Mouse (Mus musculus) 416B (cell line): ENCODE data around the gene Ppef2.
A peak's percentile ranks its signal among the peaks of the same experiment; 100 is the strongest.

Source experiments
- DNase-seq: peaks from one replicate; pipeline ENCODE4 v3.0.0; 2011; ENCODE audit warnings: low read depth

The Ppef2 gene

DNA sequence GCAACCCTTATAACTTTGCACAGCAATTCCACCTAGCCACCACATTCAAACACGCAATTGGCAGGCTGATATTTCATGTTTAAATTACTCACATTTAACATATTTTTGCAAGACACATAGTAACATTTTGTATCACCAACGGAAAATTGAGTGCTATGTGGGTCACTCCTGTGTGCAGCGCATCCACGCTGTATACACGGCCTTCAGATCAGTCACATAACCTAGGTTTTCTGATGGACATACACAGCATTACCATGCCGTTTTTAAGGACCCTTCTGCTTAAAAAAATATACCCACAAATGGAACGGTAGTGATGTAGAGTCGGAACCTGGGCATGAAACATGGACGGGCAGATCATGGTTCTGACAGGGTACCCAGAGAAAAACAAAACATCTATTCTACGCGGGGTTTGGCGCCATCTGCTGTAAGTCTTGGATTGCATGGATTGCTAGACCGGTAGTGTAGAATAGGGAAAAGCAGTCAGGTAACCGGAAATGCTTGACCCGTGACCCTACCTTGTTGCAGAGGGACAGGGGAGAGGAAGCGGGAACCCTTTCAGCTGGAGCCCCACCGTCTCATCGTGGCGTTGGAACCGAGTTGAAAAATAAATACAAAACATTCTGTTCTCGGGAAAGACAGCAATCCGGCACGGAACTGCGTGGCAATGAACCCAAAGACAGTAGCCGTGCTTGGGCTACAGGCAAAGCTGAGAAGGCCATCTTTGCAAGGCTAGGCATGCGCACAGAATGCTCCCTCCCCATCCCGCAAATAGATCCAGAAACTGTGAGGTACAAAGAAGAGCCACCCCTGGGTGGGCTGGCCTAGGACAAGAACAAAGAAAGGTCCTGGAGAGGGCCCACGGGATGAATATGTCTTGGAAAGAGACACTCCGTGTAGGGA is 16.5 kb downstream of the Ppef2 start:
- DNase-seq, result peak; percentile 44

DNA sequence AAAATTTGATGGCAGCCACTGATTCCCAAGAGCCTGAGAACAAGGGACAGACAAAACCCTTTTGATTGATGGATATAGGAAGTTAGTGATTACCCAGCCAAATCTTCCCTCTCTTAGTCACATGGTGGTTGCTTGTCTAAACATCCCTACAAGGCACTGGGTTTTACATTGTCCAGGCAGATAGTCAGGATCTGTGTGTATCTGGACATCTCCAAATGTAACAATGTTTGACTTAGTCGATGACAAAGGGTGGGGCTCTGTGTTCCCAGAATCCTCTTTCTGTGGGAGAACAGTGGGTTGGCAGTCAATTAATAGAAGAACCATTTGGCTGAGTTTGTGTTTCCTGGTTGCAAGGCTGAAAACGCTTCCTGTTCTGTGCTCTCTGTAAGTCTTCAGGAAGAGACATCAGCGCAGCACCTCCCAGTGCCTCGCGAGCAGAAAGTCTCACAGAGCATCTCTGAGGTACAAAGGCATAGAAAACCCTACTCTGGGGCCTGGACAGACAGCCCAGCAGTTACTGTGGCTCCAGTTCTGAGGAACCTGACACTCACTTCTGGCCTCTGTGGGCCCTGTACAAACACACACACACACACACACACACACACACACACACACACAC is 21.0 kb downstream of the Ppef2 start:
- DNase-seq, result no peak

DNA sequence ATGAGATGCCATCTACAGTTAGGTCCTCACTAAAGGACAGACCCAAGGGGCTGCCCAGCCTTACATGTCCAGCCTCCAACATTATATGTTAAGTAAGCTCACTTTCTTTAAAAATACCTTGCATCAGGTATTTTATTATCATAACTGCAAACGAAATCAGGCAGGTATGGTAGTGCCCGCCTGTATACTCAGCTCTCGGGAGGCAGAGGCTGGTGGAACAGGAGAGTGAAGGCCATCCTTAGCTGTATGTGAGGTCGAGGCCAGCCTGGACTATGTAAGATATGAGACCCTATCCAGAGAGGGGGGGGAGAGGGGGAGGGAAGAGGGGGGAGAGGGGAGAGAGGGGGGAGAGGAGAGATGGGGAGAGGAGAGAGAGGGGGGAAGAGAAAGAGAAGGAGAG is 22.7 kb downstream of the Ppef2 start:
- no peak for DNase-seq

DNA sequence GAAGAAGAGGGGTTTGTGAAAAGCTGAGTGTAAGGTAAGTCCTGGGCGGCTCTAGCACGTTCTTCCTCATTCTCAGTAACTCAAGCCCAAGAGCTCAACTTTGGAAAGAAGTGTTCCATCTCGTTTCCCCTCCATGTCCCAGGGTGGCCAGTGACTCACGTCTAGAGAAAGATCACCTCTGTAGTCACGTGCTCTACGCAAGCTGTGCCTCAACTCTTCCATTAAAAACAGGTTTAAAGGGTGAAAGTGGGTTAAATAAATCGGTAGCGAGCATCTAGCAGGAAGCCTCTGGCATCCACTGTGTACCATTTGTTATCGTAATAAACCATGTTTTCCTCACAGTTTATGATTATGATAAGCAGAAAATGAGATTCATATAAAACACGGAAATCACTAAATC is 24.2 kb downstream of the Ppef2 start:
- DNase-seq, result no peak

DNA sequence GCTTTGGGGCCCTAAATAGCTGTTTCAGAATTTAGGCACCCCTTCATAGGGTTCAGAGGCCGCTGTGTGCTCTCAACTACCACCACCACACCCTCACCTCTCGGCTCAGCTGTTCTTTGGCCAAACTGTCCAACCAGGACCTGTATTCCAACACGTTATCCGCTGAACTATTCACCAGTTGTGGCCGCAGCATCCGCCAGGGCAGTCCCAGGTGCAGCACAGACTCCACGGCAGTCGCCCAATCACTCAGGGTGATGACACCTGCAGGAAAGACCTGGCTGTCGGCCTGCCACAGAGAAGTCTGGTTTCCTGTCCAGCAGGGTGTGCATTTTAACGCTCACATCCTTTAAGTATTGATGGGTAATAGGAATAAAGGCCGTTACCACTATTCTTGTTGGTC is 25.8 kb downstream of the Ppef2 start:
- no peak for DNase-seq

DNA sequence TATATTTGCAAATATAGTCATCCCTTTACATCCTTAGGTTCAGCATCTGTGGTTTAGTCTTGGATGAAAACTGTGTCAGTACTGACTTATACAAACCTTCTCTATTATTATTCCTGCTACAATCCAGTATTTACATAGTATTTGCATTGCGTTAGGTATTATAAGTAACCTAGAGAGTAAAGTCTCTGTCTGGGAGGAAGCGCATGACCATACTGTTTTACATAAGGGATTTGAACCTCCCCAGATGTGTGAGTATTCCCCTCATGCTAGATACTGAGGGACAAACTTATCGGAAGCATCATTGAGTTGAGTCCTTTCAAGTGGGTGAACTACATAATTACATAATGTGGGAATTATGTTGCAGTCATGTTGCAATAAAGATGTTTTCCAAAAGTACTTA is 26.6 kb downstream of the Ppef2 start:
- no peak for DNase-seq

DNA sequence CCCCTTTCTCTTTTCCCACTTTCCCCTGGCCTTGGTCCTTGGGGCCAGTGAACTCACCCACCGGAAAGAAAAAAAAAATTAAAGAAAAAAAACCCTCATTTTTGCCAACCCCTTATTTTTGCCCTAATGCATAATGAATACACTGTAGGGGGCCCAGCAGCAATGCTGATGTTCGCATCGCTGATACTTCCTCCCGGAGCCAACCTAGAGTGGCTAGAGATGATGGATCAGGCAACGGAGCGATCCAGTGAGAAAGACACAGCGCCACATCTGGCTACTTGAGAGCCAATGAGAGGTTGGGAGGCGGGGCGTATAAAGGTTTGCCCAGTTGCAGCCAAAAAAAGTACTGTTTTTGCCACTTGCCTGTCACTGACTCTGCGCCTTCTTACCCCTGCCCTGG is 27.3 kb downstream of the Ppef2 start:
- DNase-seq, result no peak

DNA sequence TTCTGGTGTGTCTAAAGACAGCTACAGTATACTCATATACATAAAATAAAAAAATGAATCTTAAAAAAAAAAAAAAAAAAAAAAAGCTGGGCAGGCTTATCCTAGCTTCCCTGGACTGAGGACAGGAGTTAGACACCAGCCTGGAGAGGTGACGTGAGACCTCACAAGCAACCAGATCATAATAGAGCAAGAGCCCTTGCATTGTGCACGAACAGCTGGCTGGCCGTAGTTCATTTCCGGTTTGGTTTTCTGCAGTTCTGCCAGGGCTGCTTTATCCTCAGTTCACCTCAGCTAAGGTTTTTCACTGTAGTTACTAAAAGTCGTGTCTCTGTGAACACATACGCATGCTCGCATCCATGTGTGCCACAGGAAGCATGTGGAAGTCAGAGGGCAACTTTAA is 28.3 kb downstream of the Ppef2 start:
- peak; percentile 37 for DNase-seq

DNA sequence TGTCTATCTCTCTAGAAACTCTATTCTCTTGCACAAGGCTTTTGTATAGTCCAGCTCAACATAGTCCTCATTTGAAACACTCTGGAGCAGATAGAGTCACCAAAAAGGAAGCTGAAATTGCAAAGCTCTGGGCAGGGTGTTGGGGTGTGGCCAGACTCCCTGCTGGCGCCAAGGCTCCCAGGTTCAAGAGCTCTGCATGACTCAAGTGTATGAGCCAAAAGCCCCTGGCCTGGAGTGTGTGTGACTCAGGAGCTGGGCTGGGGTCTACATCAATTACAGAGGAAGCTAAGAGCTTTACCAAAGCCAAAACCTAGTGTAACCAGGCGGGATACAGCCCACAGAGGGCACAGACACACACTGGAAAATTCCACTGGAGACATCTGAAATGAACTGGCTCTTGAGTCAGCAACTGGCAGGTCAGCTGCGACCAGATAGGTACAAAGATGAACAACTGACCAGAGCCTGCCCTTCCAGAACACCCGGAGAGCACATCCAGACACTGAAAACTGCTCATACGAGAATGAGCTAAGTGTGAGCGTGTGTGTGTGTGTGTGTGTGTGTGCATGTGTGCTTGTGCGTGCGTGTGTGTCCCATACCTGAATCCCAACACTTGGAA is 35.7 kb downstream of the Ppef2 start:
- no peak for DNase-seq

DNA sequence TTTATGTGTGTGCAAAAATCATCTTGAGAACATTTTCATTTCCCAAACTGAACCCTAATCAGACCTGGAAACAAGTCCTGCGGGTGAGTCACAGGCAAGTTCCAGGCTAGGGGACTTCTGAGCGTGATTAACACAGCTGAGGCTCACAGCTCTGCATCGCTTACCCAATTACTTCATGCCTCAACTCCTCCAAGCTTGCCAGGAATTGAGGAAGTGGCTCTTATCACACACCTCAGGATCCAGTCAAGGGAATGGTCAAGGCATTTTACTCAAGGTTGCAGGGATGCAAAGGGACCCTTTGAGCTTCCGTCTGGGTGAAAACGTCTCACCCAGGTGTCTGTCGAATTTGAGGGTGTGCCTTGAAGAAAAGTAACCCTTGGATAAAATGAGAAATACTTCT is 36.3 kb downstream of the Ppef2 start:
- DNase-seq, result peak; percentile 26

DNA sequence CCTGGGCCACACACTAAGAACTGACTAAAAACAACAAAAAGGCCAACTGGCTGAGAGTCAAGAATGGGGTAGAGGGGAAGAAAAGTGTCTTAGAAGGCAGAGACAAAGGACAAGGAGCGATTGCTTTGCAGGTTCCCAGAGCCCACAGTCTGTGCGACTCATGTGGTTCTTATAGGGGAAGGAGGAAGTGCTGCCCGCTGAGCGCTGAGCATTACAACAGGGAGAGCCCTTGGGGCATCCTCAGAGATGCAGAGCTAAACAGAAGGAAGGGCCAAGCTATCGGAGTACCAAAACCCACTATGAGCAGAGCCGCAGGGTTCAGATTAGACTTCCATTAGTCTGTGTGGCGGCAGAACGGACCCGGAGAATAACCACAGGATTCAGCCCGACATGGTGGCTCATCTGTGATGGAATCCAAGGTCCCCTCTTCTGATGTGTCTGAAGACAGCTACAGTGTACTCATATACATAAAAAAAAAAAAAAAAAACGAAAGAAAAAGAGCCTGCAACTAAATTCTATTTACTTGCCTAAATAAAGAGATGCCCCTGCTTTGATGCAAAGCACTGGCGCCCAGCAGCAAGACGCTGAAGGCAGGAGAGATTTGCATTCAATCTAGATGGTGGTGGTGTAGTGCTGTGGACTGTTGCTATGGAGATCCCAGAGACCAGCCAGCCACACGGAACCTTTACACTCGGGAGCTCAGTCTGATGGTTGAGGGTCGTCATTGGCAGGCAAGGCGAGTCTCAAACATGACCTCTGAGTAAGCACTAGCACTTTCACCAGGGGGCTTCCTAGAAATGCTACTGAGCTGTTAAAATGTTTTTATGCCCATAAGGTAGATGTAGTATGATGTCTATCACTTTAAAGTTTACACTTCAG is 36.9 kb downstream of the Ppef2 start:
- DNase-seq, result peak; percentile 21

DNA sequence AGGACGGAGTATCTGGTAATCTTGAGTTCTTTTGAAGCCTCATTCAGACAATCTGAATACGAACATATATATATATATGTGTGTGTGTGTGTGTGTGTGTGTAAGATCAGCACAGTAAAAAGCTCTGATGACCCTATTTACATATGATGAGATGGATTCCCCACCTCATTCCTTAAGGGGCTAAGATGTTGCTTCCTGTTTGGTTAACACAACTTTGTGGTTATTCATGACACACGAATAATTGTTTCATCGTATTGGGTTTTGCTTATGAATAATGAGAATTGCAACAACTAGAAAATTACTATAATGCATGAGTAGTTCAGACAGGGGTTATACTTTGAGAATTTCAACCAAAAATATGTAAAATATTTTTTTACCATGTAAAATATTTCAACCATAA is 40.8 kb downstream of the Ppef2 start, which contains the start of gene U90926:
Gene U90926, minus strand, starts transcription at position 101 of the 400 bp plus-strand sequence.
- DNase-seq, result no peak

DNA sequence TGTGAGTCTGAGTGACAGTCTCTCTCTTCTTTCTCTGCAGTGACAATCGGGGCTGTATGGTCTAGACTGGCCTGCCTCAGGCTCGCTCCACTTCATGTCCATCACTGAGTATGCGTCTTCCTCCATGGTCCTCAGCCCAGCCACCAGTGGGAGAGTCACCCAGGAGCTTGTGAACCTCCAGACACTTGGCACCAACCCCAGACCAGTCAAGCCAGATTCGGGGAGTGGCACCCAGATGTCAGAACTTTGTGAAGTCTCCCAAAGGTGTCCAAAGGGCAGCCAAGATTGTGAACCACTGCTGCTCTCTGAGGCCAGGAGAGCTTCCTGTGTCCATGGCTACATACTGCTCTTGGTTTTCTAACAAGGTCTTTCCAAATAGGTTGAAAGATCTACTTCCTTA is 43.8 kb downstream of the Ppef2 start:
- no peak for DNase-seq

DNA sequence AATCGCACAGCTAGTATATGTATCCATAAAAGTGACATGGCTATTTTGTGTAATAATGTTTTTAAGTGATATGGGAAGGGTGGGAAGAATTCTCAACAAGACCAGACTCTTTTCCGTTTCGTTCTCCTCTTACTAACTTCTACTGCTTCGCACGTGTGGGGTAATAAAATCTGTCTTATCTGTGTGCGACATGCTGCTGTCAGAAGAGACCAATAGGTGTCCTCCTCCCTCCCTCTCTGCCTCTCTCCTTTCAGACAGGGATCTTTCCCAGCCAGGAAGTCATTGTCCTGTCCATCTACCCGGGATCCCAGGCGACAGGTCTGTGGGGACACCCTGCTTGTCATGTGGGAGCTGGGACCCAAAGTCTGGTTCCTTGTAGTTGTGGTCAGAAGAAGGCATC is 45.9 kb downstream of the Ppef2 start:
- no peak for DNase-seq

DNA sequence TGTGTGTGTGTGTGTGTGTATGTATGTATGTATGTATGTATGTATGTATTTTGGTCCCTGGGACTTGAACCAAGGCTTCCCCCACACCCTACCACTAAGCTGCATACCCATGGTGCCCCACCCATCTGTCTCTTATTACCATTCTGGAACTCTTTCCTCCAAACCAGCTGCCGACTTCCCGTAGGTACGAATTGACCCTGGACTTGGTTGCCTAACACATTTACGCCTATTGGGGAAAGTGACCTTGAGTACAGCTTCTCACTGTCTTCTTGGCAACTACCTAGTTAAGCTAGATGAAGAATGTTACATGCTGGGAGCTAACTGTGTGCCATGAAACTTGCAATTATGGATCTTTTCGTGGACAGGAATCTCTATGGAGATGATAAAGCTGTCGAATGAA is 50.0 kb downstream of the Ppef2 start:
- no peak for DNase-seq

DNA sequence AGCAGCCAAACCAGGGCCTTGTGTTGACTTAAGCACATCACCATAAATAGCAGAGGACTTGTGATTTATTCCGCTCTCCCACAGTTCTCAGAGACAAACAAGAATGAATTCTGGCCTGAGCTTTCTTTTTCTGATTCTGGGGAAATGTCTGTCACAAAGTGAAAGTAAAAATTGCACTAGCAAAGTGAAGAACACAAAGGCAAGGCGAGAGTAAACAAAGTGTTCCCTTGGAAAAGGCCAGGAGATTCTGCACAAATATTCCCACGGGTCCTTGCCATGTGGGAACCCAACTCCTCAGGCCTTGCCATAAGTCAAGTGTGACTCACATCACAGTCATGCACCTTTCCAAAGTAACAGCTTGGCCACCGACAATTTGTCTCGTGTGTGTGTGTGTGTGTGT is 50.4 kb downstream of the Ppef2 start:
- no peak for DNase-seq

DNA sequence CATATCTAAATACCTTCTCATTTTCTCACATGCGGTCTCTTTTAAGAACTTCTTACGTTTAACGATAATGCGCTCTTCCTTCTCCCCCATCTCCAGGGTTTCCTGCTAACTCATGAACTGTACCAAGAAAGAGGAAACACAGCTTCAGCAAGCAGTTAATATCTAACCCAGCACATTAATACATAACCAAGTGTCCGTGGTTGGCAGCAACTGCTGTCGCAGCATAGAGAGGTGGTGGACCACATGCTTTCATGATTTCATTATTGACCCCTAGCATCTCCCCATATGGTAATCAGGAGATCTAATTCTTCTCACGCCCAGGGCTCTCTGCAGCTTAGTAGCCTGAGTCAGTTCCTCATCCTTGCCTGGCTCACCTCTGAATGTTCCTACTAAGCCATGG is 50.9 kb downstream of the Ppef2 start:
- DNase-seq, result peak; percentile 33

DNA sequence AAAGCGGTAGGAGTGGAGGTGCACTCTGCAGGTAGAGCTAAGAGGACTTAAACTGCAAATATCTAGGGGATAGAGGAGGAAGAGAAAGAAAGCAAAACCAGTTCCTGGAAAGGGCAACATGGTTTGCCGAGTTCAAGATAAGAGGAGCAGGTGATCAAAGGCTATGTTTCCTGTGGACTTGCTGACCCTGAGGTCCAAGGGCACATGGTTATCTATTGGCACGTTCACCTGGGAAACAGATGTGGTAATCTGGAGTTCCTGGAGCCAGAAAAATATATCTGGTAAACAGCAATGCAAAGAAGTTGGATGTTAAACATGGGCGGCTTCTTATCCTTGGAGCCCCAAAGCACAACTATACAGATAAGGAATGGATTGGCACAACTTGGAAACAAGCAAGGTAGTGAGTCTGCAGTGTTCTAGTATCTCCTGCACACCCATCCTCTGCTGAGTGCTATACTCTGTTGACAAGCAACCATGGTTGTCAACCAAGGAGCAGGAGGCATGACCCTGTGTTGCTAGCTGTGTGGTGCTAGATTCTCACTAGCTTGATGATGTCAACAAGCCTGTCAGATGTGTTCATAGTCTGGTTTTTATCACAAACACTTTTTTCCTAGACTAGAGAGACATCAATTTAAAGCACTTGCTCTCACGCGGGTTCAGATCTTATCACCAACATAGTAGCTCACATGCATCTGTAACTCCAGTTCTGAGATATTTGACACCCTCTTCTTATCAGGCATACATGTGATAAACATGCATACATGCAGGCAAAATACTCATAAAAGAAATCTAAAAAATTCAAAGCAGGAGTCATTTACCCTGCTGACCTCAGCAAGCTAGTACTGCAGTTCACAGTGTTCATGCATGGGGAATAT is 51.7 kb downstream of the Ppef2 start:
- no peak for DNase-seq

DNA sequence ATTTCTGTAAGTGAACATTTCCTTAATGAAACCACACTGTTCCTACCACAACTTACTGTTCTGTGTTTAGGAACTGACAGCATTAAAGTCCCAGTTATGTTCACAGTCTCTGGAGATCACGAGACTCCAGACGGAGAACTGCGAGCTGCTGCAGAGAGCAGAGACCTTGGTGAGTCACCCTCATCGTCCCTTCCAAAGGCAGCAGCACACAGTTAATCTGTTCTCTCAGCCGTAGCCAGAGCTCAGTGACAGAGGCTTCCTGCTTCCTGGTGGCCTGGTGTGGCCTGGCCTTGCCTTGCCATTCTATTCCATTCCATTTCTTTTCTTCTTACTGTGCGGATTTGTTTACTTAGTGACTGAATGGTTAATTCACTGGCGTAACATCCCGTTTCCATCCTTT is 57.8 kb downstream of the Ppef2 start:
- DNase-seq, result peak; percentile 25

DNA sequence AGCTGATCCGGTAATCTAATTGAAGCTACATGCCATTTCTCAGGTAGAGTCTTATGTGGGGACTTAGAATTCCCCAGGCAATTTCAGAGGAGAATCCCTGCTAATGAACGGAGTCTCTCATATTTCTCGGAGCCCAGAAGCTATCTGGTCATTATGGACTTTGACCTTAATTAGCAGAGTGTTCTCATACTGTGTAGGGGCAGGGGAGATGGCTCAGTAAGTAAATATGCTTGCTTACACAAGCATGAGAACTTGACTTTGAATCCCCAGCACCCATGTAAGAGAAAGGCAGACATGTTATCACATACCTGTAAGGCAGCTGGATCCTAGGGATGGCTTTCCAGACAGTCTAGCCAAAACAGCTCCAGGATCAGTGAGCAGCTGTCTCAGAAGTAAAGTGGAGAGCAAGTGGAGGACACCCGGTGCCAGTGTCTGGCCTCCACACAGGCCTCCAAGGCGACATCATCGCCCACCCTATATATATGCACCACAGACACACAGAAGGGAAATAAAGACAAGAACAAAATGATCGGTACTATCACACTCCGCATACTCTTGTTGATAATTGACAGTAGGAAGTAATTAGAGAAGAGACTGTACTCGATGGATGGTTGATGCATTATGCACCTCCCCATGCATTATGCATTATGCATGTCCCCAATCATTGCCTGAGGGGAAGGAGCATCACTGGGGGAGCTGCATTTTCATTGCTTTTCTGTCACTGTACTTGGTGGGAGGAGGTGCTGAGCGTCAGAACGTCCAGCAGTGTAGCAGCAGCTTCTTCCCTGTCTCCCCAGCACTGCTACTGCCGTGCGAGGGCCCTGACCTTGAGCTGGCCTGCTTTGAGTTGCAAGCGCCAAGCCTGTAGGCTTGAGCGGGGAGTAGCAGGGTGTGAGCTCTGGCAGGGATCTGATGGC is 58.9 kb downstream of the Ppef2 start:
- no peak for DNase-seq
